Mouse (Mus musculus): ENCODE measurements around the gene Hist1h3g.
"Not testable (repeated sequence)": the region's sequence is repeated elsewhere in the genome, so short reads cannot be mapped to it uniquely, and the experiment has no call there.

Hist1h3g gene

GRCm38 (mm10) chr13:23555839-23556416 is 20.7 kb downstream of the Hist1h3g start:
- no peak for DNase-seq (ENCODE audit: low read depth, low spot score)

- DNase-seq (ENCODE audit: low read depth, low spot score), result no peak
These were observed 21.7 kb downstream of the Hist1h3g start for GRCm38 (mm10) chr13:23556906-23557305.

- DNase-seq (ENCODE audit: low read depth, low spot score), result not testable (repeated sequence)
These were observed 25.5 kb downstream of the Hist1h3g start for GRCm38 (mm10) chr13:23560699-23561098.

GRCm38 (mm10) chr13:23561531-23561882 is 26.3 kb downstream of the Hist1h3g start:
- DNase-seq (ENCODE audit: low read depth, low spot score), result not testable (repeated sequence)

GRCm38 (mm10) chr13:23561883-23562659 is 26.8 kb downstream of the Hist1h3g start, which contains the start of gene Hist1h3e:
Hist1h3e (minus strand) TSS chr13:23562369.
- DNase-seq (ENCODE audit: low read depth, low spot score), result peak; percentile 94

GRCm38 (mm10) chr13:23562699-23563462 is 27.7 kb downstream of the Hist1h3g start:
- DNase-seq (ENCODE audit: low read depth, low spot score), result no peak

GRCm38 (mm10) chr13:23564482-23564881 is 29.3 kb downstream of the Hist1h3g start:
- no peak for DNase-seq (ENCODE audit: low read depth, low spot score)

GRCm38 (mm10) chr13:23570261-23571021 is 35.2 kb downstream of the Hist1h3g start:
- DNase-seq (ENCODE audit: low read depth, low spot score), result not testable (repeated sequence)

- no peak for DNase-seq (ENCODE audit: low read depth, low spot score)
These were observed 35.8 kb downstream of the Hist1h3g start, which contains the start of the genes Hist1h2ae and Hist1h2bg for GRCm38 (mm10) chr13:23571022-23571503. Hist1h2ae (minus strand) TSS chr13:23571220. Hist1h2bg (plus strand) TSS chr13:23571396.

GRCm38 (mm10) chr13:23571504-23572217 is 36.4 kb downstream of the Hist1h3g start:
- DNase-seq (ENCODE audit: low read depth, low spot score), result not testable (repeated sequence)

- no peak for DNase-seq (ENCODE audit: low read depth, low spot score)
These were observed 37.2 kb downstream of the Hist1h3g start for GRCm38 (mm10) chr13:23572218-23573033.

GRCm38 (mm10) chr13:23573034-23573897 is 38.0 kb downstream of the Hist1h3g start:
- not testable (repeated sequence) for DNase-seq (ENCODE audit: low read depth, low spot score)

GRCm38 (mm10) chr13:23573898-23574524 is 38.8 kb downstream of the Hist1h3g start, which contains the start of the genes Hist1h2bf and Hist1h2ad:
Hist1h2bf (minus strand) TSS chr13:23574196.
Hist1h2ad (plus strand) TSS chr13:23574381.
- DNase-seq (ENCODE audit: low read depth, low spot score), result peak; percentile 91

GRCm38 (mm10) chr13:23574546-23575170 is 39.4 kb downstream of the Hist1h3g start:
- not testable (repeated sequence) for DNase-seq (ENCODE audit: low read depth, low spot score)

GRCm38 (mm10) chr13:23575271-23575851 is 40.1 kb downstream of the Hist1h3g start, which contains the start of gene Hist1h3d:
Hist1h3d (plus strand) TSS chr13:23575763.
- DNase-seq (ENCODE audit: low read depth, low spot score), result no peak

- DNase-seq (ENCODE audit: low read depth, low spot score), result not testable (repeated sequence)
These were observed 40.7 kb downstream of the Hist1h3g start for GRCm38 (mm10) chr13:23575864-23576313.

GRCm38 (mm10) chr13:23576351-23576881 is 41.2 kb downstream of the Hist1h3g start:
- DNase-seq (ENCODE audit: low read depth, low spot score), result no peak
